Mouse (Mus musculus) thymus, postnatal 25 days (tissue): ENCODE results near the gene Ccp110.

ENCODE experiments used
- DNase-seq: peaks from one replicate; pipeline ENCODE4 v3.0.0; 2022

Gene Ccp110

GRCm38 (mm10) chr7:118712228-118713173, at the start of gene Ccp110:
Gene Ccp110, plus strand, starts transcription at chr7:118712552.
- peak; percentile 90 for DNase-seq

- DNase-seq = no peak
These were observed 44.6 kb upstream of the Ccp110 start for GRCm38 (mm10) chr7:118667773-118668172.

GRCm38 (mm10) chr7:118670142-118670541, 42.2 kb upstream of the Ccp110 start:
- DNase-seq = no peak

- no peak for DNase-seq
These were observed 35.5 kb upstream of the Ccp110 start for GRCm38 (mm10) chr7:118676826-118677225.

- peak; percentile 64 for DNase-seq
These were observed 24.2 kb upstream of the Ccp110 start for GRCm38 (mm10) chr7:118688199-118688598.

GRCm38 (mm10) chr7:118689088-118689487, 23.3 kb upstream of the Ccp110 start:
- no peak for DNase-seq

- DNase-seq = no peak
These were observed 21.1 kb upstream of the Ccp110 start for GRCm38 (mm10) chr7:118691287-118691686.

GRCm38 (mm10) chr7:118696146-118696545, 16.2 kb upstream of the Ccp110 start:
- DNase-seq = no peak

- DNase-seq = no peak
These were observed 15.2 kb upstream of the Ccp110 start for GRCm38 (mm10) chr7:118697168-118697567.

- no peak for DNase-seq
These were observed 13.5 kb upstream of the Ccp110 start for GRCm38 (mm10) chr7:118698882-118699281.

- DNase-seq = no peak
These were observed 9.2 kb upstream of the Ccp110 start for GRCm38 (mm10) chr7:118703144-118703561.

GRCm38 (mm10) chr7:118704001-118704850, 8.1 kb upstream of the Ccp110 start:
- no peak for DNase-seq

GRCm38 (mm10) chr7:118705101-118705961, 7.0 kb upstream of the Ccp110 start, which contains the start of gene Gde1:
Gene Gde1, minus strand, starts transcription at chr7:118705778.
- peak; percentile 92 for DNase-seq

GRCm38 (mm10) chr7:118706051-118706450, 6.3 kb upstream of the Ccp110 start:
- DNase-seq = no peak

GRCm38 (mm10) chr7:118706488-118706887, 5.9 kb upstream of the Ccp110 start:
- DNase-seq = no peak

- no peak for DNase-seq
These were observed 5.1 kb upstream of the Ccp110 start for GRCm38 (mm10) chr7:118707216-118707615.

- no peak for DNase-seq
These were observed 4.3 kb upstream of the Ccp110 start for GRCm38 (mm10) chr7:118708002-118708401.

- DNase-seq = no peak
These were observed 1.6 kb upstream of the Ccp110 start for GRCm38 (mm10) chr7:118710776-118711175.

GRCm38 (mm10) chr7:118714873-118715272, 2.5 kb downstream of the Ccp110 start:
- DNase-seq = no peak

- DNase-seq = no peak
These were observed 5.7 kb downstream of the Ccp110 start for GRCm38 (mm10) chr7:118718066-118718465.

GRCm38 (mm10) chr7:118723927-118724326, 11.6 kb downstream of the Ccp110 start:
- DNase-seq = no peak

- DNase-seq = no peak
These were observed 13.1 kb downstream of the Ccp110 start for GRCm38 (mm10) chr7:118725459-118725858.
